ENCODE assay signal across 8 mouse cellular contexts in the genomic region with DNA sequence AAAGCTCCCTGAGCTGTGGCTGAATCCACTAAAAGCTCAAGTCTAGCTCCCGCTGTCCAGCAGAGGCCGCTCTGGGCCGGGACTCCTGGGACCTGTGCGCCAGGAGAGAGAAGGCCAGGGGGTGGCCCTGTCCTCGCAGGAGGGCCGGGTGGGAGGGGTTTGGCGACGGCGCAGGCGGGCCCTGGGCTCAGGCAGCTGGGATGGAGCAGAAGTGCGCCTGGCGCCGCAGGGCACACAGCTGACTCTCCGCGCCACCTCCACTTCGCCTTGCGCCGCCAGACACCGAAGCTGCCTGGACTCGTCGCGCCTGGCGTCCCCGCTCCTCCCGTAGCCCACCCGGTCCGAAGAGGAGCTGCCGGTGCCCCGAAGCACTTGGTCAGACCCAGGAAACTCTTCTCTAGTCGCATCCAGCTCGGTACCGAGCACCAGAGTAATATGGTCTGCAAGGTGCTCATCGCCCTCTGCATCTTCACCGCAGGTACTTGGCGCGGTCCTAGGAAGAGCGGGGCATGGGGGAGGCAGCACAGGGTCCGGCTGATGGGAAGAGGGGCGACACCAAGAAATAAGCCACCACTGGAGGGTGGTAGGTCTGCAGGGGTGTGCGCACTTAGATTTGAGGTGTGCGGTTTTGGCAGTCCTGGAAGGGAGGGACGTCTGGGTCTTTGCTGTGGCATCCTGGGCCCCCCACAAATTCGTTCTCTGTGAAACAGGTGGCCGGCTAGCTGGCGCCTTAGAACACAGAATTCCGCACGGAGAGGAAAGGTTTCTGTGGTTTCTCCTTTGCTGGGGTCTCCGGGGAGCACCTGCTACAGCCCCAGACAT. TPM values are rescaled to one million over a fixed set of nuclear protein-coding genes. Genes with fewer than 3 reads are reported as not detected.
A peak's percentile ranks its signal among the peaks of the same experiment; 100 is the strongest.
DNase-seq lines count a peak whose midpoint lies in the region; ATAC-seq and TF ChIP-seq lines count a peak whose summit lies in the region.

A gene (plus strand): TSS at position 136 of the 822 bp plus-strand sequence.

- peaks cover 26% of the 10 kb centered on the region for H3K4me1 ChIP-seq in forebrain, embryonic 15.5 days
- peaks cover 9% of the 10 kb centered on the region; the same call in 1 of the 2 replicates for H3K4me1 ChIP-seq in liver, postnatal 0 days (ENCODE audit: insufficient read depth)
- peaks cover 12% of the 10 kb centered on the region for H3K4me1 ChIP-seq in neural tube, embryonic 14.5 days (ENCODE audit: control insufficient read depth, insufficient read depth, low read length)

- no peaks in the 10 kb centered on the region for H3K36me3 ChIP-seq in forebrain, embryonic 15.5 days
- H3K36me3 ChIP-seq in liver, postnatal 0 days (replicated peaks; ENCODE audit: insufficient read depth, low read length), result no peaks in the 10 kb centered on the region
- no peaks in the 10 kb centered on the region for H3K36me3 ChIP-seq in neural tube, embryonic 14.5 days (ENCODE audit: control insufficient read depth, insufficient read depth, low read length)

- peak within 1 kb of the TSS; percentile 96 for H3K4me2 ChIP-seq in forebrain, embryonic 15.5 days (replicated peaks)
- H3K4me2 ChIP-seq in liver, postnatal 0 days (ENCODE audit: low read depth, low read length), result peak within 1 kb of the TSS; percentile 80
- H3K4me2 ChIP-seq in neural tube, embryonic 14.5 days (ENCODE audit: low read depth, low read length), result peak within 1 kb of the TSS; percentile 95

- TF ChIP-seq CTCF in liver, postnatal 0 days (IDR thresholded peaks at IDR 0.05; ENCODE audit: low read depth), result peak; percentile 79

- H3K27me3 ChIP-seq in forebrain, embryonic 15.5 days, result no peaks in the 10 kb centered on the region
- H3K27me3 ChIP-seq in liver, postnatal 0 days (ENCODE audit: insufficient read depth, low read length), result peaks cover 14% of the 10 kb centered on the region
- no peaks in the 10 kb centered on the region for H3K27me3 ChIP-seq in neural tube, embryonic 14.5 days (ENCODE audit: control insufficient read depth, insufficient read depth, low read length)

- no peak for TF ChIP-seq EP300 in liver, postnatal 0 days (IDR thresholded peaks at IDR 0.05; ENCODE audit: low read depth)

- ATAC-seq in cerebellum, adult (ENCODE audit: insufficient number of reproducible peaks, low FRiP score, low TSS enrichment), result peak; percentile 74; the same call in 1 of the 2 replicates
- peak; percentile 98 for ATAC-seq in forebrain, embryonic 15.5 days (replicated peaks)
- ATAC-seq in liver, postnatal 0 days, result peak; percentile 99
- peak; percentile 98 for ATAC-seq in neural tube, embryonic 14.5 days (ENCODE audit: low read depth)

- WGBS in forebrain, embryonic 15.5 days, result under 1% methylated on average over 47 of the region's 48 CpGs
- WGBS in liver, postnatal 0 days (ENCODE audit: insufficient replicate concordance), result 3% methylated on average over 42 of the region's 48 CpGs
- under 1% methylated on average over 47 of the region's 48 CpGs for WGBS in neural tube, embryonic 14.5 days

- DNase-seq in ES-CJ7 (ENCODE audit: low read depth, low spot score), result peak; percentile 88
- DNase-seq in heart, postnatal 14 days, result peak; percentile 84 to 90
- peak; percentile 84 for DNase-seq in layer of hippocampus, adult 11-12 months (ENCODE audit: low spot score)
- DNase-seq in liver, postnatal 0 days, result peak; percentile 86
- DNase-seq in thymus, adult 18-20 months, result peak; percentile 23 to 38

- no peaks in the 10 kb centered on the region for H3K9me3 ChIP-seq in forebrain, embryonic 15.5 days
- no peaks in the 10 kb centered on the region for H3K9me3 ChIP-seq in liver, postnatal 0 days (ENCODE audit: low read length)
- no peaks in the 10 kb centered on the region for H3K9me3 ChIP-seq in neural tube, embryonic 14.5 days (ENCODE audit: control insufficient read depth, low read length)

- intact Hi-C loops in heart, postnatal 14 days (cut with DNase I), result loop anchor here (1.0 to 5.0 kb wide), 4 partner anchors 60 to 433 kb away; no protein-coding TSS in a partner anchor

- H3K4me3 ChIP-seq in forebrain, embryonic 15.5 days, result peak within 1 kb of the TSS; percentile 49
- H3K4me3 ChIP-seq in liver, postnatal 0 days (ENCODE audit: low read depth, low read length), result peak within 1 kb of the TSS; percentile 44
- peak within 1 kb of the TSS; percentile 51 for H3K4me3 ChIP-seq in neural tube, embryonic 14.5 days (ENCODE audit: low read depth, low read length)

- H3K27ac ChIP-seq in forebrain, embryonic 15.5 days (replicated peaks), result no peak within 1 kb of the TSS
- H3K27ac ChIP-seq in liver, postnatal 0 days (ENCODE audit: low read depth), result no peak within 1 kb of the TSS
- H3K27ac ChIP-seq in neural tube, embryonic 14.5 days (ENCODE audit: low read depth, low read length), result no peak within 1 kb of the TSS

- H3K9ac ChIP-seq in forebrain, embryonic 15.5 days (replicated peaks), result peak within 1 kb of the TSS; percentile 50
- H3K9ac ChIP-seq in liver, postnatal 0 days (replicated peaks), result no peak within 1 kb of the TSS
- peak within 1 kb of the TSS; percentile 56 for H3K9ac ChIP-seq in neural tube, embryonic 14.5 days (replicated peaks; ENCODE audit: low read depth, low read length)

RNA-seq across cellular contexts. Expression of the gene that starts here (rescaled TPM):
- polyA plus RNA-seq in forebrain, embryonic 15.5 days (2015; fragmentation: Nextera tagmentation; extraction: Ambion mirVana), result 3.3 and 3.5 TPM in 2 replicates
- total RNA-seq in heart, postnatal 14 days (2021), result 10 to 100 TPM; 48.3 to 48.8 TPM
- 0.31 and 0.34 TPM in 2 replicates for polyA plus RNA-seq in liver, postnatal 0 days (2015; fragmentation: Nextera tagmentation; extraction: Ambion mirVana)
- 6.4 and 6.9 TPM in 2 replicates for polyA plus RNA-seq in neural tube, embryonic 14.5 days (2014; fragmentation: Nextera tagmentation; extraction: Ambion mirVana)

Comparison
In these comparisons a context has a peak if more than half of its experiments do, and no peak if none do; other contexts are left out.
1. Peak in DNase-seq, ATAC-seq, H3K4me3 ChIP-seq and H3K4me2 ChIP-seq in liver, postnatal 0 days; RNA of the gene not detected or under 1 TPM.
2. DNase-seq: peak in every context shown above with its lines; median percentile 88 in ES-CJ7; 87 in heart, postnatal 14 days; 86 in liver, postnatal 0 days; 84 in layer of hippocampus, adult 11-12 months; 30 in thymus, adult 18-20 months.